Mouse (Mus musculus) forebrain, postnatal 0 days (tissue): ENCODE results near the gene Hyal2. TPM values are rescaled to one million over a fixed set of nuclear protein-coding genes. Genes with fewer than 3 reads are reported as not detected.

ENCODE experiments used
- ATAC-seq: fragments of 200-750 bp; cut with Nextera tagmentation; 2 replicates; pipeline ENCODE4 v1.8.0; 2017; ENCODE audit warnings: mild to moderate bottlenecking, moderate library complexity
- DNase-seq: peaks from one replicate; pipeline ENCODE4 v3.0.0-alpha.2; 2015
- H3K27ac ChIP-seq: fragments of 300-500 bp; sonication (generic); 2 replicates; pipeline ENCODE4 v1.5.1; 2014; ENCODE audit warnings: low read depth, mild to moderate bottlenecking, antibody characterized with exemption, low read length, moderate library complexity, mixed read lengths
- H3K27me3 ChIP-seq: fragments of 300-500 bp; sonication (generic); 2 replicates; pipeline ENCODE4 v1.6.1; 2014; ENCODE audit warnings: mild to moderate bottlenecking, low read length, mixed read lengths; ENCODE audit not compliant: insufficient read depth
- H3K36me3 ChIP-seq: fragments of 300-500 bp; sonication (generic); 2 replicates; pipeline ENCODE4 v1.6.1; 2014; ENCODE audit warnings: mild to moderate bottlenecking, moderate library complexity; ENCODE audit not compliant: insufficient read depth
- H3K4me1 ChIP-seq: fragments of 300-500 bp; sonication (generic); 2 replicates; pipeline ENCODE4 v1.6.1; 2014; ENCODE audit warnings: antibody characterized with exemption; ENCODE audit not compliant: insufficient read depth
- H3K4me2 ChIP-seq: fragments of 300-500 bp; sonication (generic); 2 replicates; pipeline ENCODE4 v1.6.1; 2014; ENCODE audit warnings: low read depth, mild to moderate bottlenecking, moderate library complexity
- H3K4me3 ChIP-seq: fragments of 300-500 bp; sonication (generic); 2 replicates; pipeline ENCODE4 v1.5.1; 2014; ENCODE audit warnings: low read depth, low read length, mixed read lengths
- H3K9ac ChIP-seq: fragments of 300-500 bp; sonication (generic); 2 replicates; pipeline ENCODE4 v1.6.1; 2014; ENCODE audit warnings: mild to moderate bottlenecking
- H3K9me3 ChIP-seq: fragments of 300-500 bp; sonication (generic); 2 replicates; pipeline ENCODE4 v1.6.1; 2016; ENCODE audit warnings: low read length
- CTCF ChIP-seq: sonication (generic); IDR thresholded peaks from 2 replicates; pipeline ENCODE4 v1.5.1; 2016; ENCODE audit warnings: antibody characterized with exemption, control low read depth, low read depth
- WGBS: fragments of 180-500 bp; shearing (Covaris S2); extraction: QIAGEN DNeasy Blood & Tissue Kit; methylation state at CpG from one replicate; pipeline ENCODE4 v1.1.7; 2014; 5-methylcytosine and 5-hydroxymethylcytosine counted together
- polyA plus RNA-seq: library from polyadenylated mRNA; unstranded; fragments of >200 nt; fragmentation: Nextera tagmentation; extraction: Ambion mirVana; gene quantifications from 2 replicates; pipeline ENCODE4 v1.2.1, GENCODE M21; 2015
- total RNA-seq: library from RNA; depleted of rRNA; stranded (reverse); fragments of >200 nt; gene quantifications from 2 replicates; pipeline ENCODE4 v1.2.3, GENCODE M21; 2014

Gene Hyal2
- total and polyA plus RNA-seq, 2 experiments from 2014 or later, result 43.1 to 51.5 TPM

GRCm38 (mm10) chr9:107603251-107603650, 35.5 kb downstream of the Hyal2 start:
- Histone ChIP-seq H3K4me1 (no peaks in the 10 kb centered on the region), H3K27me3 (no peaks in the 10 kb centered on the region), H3K27ac (no peak overlapping the region), H3K4me2 (no peak overlapping the region), H3K4me3 (no peak overlapping the region), H3K36me3 (no peaks in the 10 kb centered on the region), H3K9me3 (no peaks in the 10 kb centered on the region), H3K9ac (no peak overlapping the region)
- ATAC-seq, result no peak
- WGBS, result 85% methylated on average over 6 of the region's 6 CpGs
- DNase-seq, result no peak
- TF ChIP-seq CTCF, result no peak

GRCm38 (mm10) chr9:107605041-107605661, 37.4 kb downstream of the Hyal2 start:
- ATAC-seq (no peak), DNase-seq (no peak)
- 50% methylated on average over 23 of the region's 23 CpGs for WGBS
- no peak for TF ChIP-seq CTCF
- no peak overlapping the region for H3K4me3 ChIP-seq
- no peaks in the 10 kb centered on the region for H3K4me1 ChIP-seq
- no peak overlapping the region for H3K27ac ChIP-seq
- no peaks in the 10 kb centered on the region for H3K27me3 ChIP-seq
- H3K36me3 ChIP-seq, result no peaks in the 10 kb centered on the region
- no peak overlapping the region for H3K9ac ChIP-seq
- H3K4me2 ChIP-seq, result no peak overlapping the region
- no peaks in the 10 kb centered on the region for H3K9me3 ChIP-seq

- no peak overlapping the region for H3K4me2 ChIP-seq
- no peak for ATAC-seq
Observed at GRCm38 (mm10) chr9:107606591-107606990, 38.8 kb downstream of the Hyal2 start.

GRCm38 (mm10) chr9:107607036-107607435, 39.3 kb downstream of the Hyal2 start:
- ATAC-seq (no peak), DNase-seq (no peak)
- Histone ChIP-seq H3K4me2 (no peak overlapping the region), H3K27ac (no peak overlapping the region), H3K27me3 (no peaks in the 10 kb centered on the region), H3K36me3 (no peaks in the 10 kb centered on the region), H3K4me3 (no peak overlapping the region), H3K9ac (no peak overlapping the region), H3K4me1 (0 out of 2 replicates have a peak, but pooled peaks cover 8% of the 10 kb centered on the region), H3K9me3 (no peaks in the 10 kb centered on the region)
- WGBS, result 71% methylated on average over 2 of the region's 2 CpGs
- no peak for TF ChIP-seq CTCF

More at GRCm38 (mm10) chr9:107606591-107606990, 38.8 kb downstream of the Hyal2 start:
- 0 out of 2 replicates have a peak, but pooled peaks cover 4% of the 10 kb centered on the region for H3K4me1 ChIP-seq
- TF ChIP-seq CTCF, result no peak
- H3K27ac ChIP-seq, result no peak overlapping the region
- no peaks in the 10 kb centered on the region for H3K36me3 ChIP-seq
- no peak overlapping the region for H3K9ac ChIP-seq
- H3K27me3 ChIP-seq, result no peaks in the 10 kb centered on the region
- no peaks in the 10 kb centered on the region for H3K9me3 ChIP-seq
- H3K4me3 ChIP-seq, result no peak overlapping the region
- 34% methylated on average over 9 of the region's 9 CpGs for WGBS
- no peak for DNase-seq

- TF ChIP-seq CTCF, result no peak
- H3K9me3 ChIP-seq, result no peaks in the 10 kb centered on the region
- DNase-seq (no peak), ATAC-seq (no peak)
- H3K36me3 ChIP-seq, result no peaks in the 10 kb centered on the region
- 55% methylated on average over 9 of the region's 9 CpGs for WGBS
- H3K27me3 ChIP-seq, result no peaks in the 10 kb centered on the region
- no peak overlapping the region for H3K9ac ChIP-seq
- H3K4me1 ChIP-seq, result 0 out of 2 replicates have a peak, but pooled peaks cover 10% of the 10 kb centered on the region
- no peak overlapping the region for H3K4me2 ChIP-seq
- no peak overlapping the region for H3K4me3 ChIP-seq
- H3K27ac ChIP-seq, result no peak overlapping the region
Observed at GRCm38 (mm10) chr9:107607653-107608245, 40.0 kb downstream of the Hyal2 start.

GRCm38 (mm10) chr9:107608741-107609432, 41.1 kb downstream of the Hyal2 start, which contains the start of gene Sema3b:
Gene Sema3b (minus strand): TSS chr9:107609229.
- Histone ChIP-seq H3K4me1 (0 out of 2 replicates have a peak, but pooled peaks cover 10% of the 10 kb centered on the region), H3K9ac (no peak within 1 kb of the TSS), H3K36me3 (peaks cover 2% of the 10 kb centered on the region; the same call in 1 of the 2 replicates), H3K4me2 (no peak within 1 kb of the TSS), H3K4me3 (no peak within 1 kb of the TSS), H3K27ac (no peak within 1 kb of the TSS), H3K27me3 (no peaks in the 10 kb centered on the region), H3K9me3 (no peaks in the 10 kb centered on the region)
- ATAC-seq (no peak), DNase-seq (no peak)
- no peak for TF ChIP-seq CTCF
- 42% methylated on average over 12 of the region's 12 CpGs for WGBS

- H3K27ac ChIP-seq, result no peak overlapping the region
- 0 out of 2 replicates have a peak, but pooled peaks cover 10% of the 10 kb centered on the region for H3K4me1 ChIP-seq
- no peaks in the 10 kb centered on the region for H3K27me3 ChIP-seq
- no peak for ATAC-seq
- no peak overlapping the region for H3K4me3 ChIP-seq
- 67% methylated on average over 4 of the region's 4 CpGs for WGBS
- no peaks in the 10 kb centered on the region for H3K9me3 ChIP-seq
- no peak for TF ChIP-seq CTCF
- no peak overlapping the region for H3K4me2 ChIP-seq
- DNase-seq, result no peak
- no peak overlapping the region for H3K9ac ChIP-seq
- H3K36me3 ChIP-seq, result peaks cover 7% of the 10 kb centered on the region; the same call in 1 of the 2 replicates
Observed at GRCm38 (mm10) chr9:107609433-107609830, 41.7 kb downstream of the Hyal2 start.
